Mouse (Mus musculus) left cerebral cortex, postnatal 25 days (tissue): ENCODE measurements at regions not wholly inside any gene's neighbourhood (a gene's known extent, or its start where the extent isn't known, plus 50 kb on each side); places are given as distances from the start of the nearest gene placed in this dataset.

ENCODE experiments used
- DNase-seq, 2 experiments: peaks; one replicate each; pipeline ENCODE4 v3.0.0; 2022; ENCODE audit warnings: low spot score in 2 of 2, mixed read lengths in 1 of 2
- intact Hi-C: fragments of 180-260 bp; cut with DNase I; formaldehyde crosslinking; loops from one replicate; pipeline ENCODE4 v1.15.1; 2025

DNA sequence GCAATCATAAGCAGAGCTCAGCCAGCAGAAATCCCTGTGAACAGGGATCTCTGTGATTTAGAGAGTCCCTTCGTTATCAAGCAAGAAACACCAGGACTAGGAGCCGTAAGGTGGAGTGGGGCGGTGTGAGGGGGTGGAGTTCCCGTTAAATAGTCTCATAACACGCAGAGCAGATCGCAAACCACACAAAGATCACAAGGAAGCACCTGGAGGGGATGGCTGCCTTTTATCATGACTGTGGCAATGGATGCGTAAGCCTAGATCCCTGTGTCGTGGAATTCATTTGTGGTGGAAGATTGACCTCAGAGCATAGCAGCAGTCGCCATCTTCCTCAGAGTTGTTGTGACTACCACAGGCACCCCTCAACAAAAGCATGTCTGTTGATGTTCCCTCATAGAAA is 159.0 kb upstream of the Haao start:
- intact Hi-C loops, result no loop called here
- no peak for DNase-seq

GRCm38 (mm10) chr17:84004237-84004636 is 156.5 kb upstream of the Haao start:
- intact Hi-C loops, result no loop called here
- DNase-seq, result no peak

DNA sequence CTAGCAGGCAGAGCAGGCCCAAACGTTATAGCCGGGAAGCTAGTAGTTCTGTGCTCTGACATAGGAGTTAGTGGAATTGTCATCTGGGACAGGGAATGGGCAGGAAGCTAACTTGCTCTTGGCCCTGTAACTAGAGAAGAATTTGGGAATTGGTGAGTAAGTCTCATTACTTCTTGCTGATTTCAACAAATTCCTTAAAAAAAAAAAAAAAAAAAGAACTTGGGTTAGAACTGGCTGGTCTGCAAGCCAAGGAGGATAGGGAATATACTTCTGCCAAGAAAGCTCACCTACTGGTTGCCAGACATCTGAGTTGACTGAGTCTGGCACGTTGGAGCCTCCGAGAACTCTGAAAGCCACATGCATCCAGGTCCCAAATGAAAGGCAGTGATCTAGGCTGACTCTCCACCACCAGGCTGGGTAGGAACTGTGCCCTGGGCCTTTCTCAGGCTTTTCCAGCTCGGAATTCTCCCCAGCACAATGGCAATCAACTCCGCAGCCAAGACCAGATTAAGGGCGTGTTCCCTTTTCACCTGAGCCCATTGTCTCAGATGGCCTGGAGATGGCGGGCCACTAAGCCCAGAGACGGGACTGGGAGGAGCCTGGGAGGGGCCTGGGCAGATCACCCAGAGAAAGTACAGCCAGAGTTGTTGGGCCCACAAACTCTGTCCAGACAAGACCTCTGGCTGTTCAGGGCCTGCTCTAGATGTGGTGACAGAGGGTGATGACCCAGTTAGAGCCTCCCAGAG is 155.9 kb upstream of the Haao start:
- no peak for DNase-seq
- intact Hi-C loops, result no loop called here

DNA sequence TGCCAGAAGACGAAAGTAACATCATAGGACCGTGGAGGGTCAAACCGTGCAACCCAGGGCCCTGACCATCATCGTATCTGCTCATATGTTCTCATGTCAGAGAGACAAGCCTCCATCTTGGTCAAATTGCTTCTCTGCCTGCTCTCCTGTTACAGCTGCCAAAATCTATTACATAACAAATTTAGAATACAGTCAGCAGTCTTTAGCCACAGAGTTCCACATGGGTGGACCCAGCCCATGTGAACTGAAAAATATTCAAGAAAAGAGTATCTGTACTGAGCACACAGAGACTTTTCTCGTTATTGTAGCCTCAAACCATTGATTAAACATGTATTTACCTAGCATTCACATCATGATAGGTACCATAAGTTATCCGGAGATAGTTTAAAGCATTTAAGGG is 155.2 kb upstream of the Haao start:
- DNase-seq, result no peak
- intact Hi-C loops, result no loop called here

DNA sequence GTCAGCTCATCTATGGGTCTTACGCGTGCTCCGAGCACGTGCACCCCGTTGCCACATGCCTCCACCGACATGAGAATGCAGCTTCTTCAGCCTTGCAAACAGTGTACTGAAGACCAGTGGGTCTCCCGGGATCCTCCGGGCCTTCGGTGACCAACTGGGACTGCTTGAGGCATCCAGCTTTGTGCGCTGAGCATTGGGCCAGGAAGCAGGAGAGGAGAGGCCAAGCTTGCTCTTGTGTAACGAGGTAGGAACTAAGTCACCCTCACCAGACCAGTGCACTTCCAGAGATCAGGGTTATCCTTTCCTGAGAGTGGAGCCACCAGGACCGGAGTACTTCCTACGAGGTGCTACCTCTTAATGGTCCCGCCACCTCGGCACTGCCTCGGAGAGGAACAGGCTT is 154.6 kb upstream of the Haao start:
- DNase-seq, result no peak
- intact Hi-C loops, result no loop called here

DNA sequence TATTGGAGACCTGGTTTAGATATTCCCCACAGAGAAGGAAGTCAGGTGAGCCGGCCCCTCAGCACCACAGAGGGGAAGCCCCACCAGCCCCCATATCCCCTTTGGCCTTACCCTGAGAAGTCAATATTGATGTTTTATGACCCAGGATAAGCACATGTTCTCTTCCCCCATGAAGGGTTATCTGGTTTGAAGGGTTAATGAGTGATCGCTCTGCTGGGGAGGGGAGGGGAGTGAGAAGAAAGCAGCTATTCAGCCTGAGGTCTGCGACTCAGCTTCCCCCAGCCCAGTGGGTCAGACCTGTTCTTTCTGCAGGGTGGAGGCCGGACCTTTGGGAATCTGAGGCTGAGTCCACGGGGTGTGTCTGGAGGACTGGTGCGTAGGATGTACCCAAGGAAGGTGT is 152.4 kb upstream of the Haao start:
- DNase-seq, result no peak
- intact Hi-C loops, result no loop called here

GRCm38 (mm10) chr17:83998972-83999545 is 151.3 kb upstream of the Haao start:
- intact Hi-C loops, result no loop called here
- DNase-seq, result no peak

DNA sequence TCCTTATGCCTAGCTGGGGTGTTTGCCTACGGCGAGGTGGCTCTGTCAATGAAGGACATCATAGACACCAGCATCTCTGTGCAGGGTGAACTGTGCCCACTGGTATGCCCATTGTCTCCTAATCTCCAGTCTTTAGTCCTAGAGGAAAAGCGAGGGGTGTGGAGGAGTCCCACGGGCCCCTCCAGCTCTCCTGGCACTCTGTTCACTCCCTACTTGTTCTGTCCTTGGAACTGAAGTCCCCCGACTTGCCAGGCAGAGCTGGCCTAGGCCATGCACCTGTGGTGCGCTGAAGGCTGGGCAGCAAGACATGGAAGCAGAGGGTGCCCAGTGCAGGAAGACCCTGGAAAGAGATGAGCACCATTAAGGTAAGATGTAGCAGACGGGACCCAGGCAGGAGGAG is 150.6 kb upstream of the Haao start:
- DNase-seq, result no peak
- intact Hi-C loops, result no loop called here

- intact Hi-C loops, result no loop called here
- peak; percentile 28 to 44 for DNase-seq
Measured at GRCm38 (mm10) chr17:83997778-83998177, 150.0 kb upstream of the Haao start.

GRCm38 (mm10) chr17:83993028-83993427 is 145.3 kb upstream of the Haao start:
- intact Hi-C loops, result no loop called here
- DNase-seq, result no peak

GRCm38 (mm10) chr17:83990421-83991365 is 142.9 kb upstream of the Haao start:
- intact Hi-C loops, result no loop called here
- peak in 1 of 2 experiments; percentile 18 for DNase-seq

DNA sequence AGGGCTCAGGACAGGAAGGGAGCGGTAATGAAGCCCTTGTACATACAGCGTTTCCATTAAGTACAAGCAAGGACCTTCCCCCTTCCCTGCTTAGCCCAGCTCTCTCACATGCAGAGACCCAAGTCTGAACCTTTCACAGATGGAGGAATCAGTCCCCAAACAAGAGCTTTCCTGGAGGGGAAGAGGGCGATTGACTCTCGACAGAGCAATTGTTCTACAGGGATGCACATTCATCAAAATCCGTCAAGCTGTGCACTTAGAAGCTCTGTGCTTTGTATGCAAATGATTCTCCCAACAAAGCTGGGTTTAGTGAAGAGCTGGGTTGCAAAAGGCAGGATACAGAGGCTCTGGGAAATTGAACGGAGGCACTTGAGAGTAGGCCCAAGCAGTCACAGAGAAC is 141.1 kb upstream of the Haao start:
- intact Hi-C loops, result no loop called here

GRCm38 (mm10) chr17:83988165-83988564 is 140.4 kb upstream of the Haao start:
- intact Hi-C loops, result no loop called here
- no peak for DNase-seq

More for the DNA sequence above, 141.1 kb upstream of the Haao start:
- DNase-seq, result no peak

- intact Hi-C loops, result no loop called here
- no peak for DNase-seq
Measured at GRCm38 (mm10) chr17:83987683-83988082, 139.9 kb upstream of the Haao start.

DNA sequence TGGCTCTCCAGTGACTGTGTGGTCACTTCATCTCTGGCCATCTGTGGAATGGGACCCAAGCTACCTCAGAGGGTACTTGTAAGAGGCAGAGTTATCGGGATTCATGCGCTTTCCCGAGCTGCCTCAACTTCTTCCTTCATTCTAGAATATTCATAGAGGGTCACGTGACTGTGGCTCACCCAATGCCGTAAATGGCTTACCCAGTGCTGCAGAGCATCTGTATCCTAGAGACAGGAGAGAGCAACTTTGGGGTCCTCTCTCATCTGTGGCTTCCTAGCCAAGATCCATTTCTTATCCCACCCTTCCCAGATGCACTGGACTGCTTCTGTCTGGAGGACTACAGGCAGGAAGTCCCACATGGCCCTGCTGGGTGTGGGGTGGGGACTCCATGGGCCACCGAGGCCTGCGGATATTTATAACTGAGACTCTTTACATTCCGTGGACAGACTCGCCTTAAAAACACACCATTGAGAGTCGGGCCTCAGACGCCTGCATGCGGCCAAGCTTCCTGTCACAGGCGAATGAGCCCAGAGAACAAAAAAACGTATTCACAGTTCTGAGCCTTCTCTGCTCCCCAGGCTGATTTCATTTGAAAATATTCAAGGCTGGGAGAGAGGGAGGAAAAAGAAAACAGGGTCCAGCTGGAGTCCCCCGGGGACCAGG is 138.3 kb upstream of the Haao start:
- peak in 1 of 2 experiments; percentile 35 for DNase-seq

DNA sequence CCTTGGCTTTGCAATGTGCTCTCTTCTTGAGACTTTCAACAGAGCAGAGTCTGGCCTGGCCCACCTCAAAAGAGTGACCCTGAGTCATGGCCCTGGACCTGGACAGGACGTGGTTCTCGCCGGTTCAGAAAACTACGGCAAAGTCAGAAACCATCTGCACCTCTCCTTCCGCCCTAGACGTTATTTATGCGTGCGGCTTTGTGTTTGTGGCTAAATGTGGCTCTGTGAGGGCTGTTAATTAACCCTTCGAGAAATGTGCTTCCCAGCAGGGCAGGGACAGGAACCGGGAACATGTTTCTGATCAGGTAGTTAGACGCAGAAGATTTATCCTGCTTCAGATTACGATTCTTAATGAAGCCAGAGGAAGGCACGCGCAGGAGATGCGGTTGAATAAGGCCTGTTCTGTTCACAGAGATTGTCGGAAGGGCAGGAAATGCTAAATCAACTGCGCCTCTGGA is 137.6 kb upstream of the Haao start:
- intact Hi-C loops, result no loop called here

More for the DNA sequence above, 138.3 kb upstream of the Haao start:
- intact Hi-C loops, result no loop called here

GRCm38 (mm10) chr17:83983837-83984388 is 136.2 kb upstream of the Haao start:
- intact Hi-C loops, result no loop called here

More for the DNA sequence above, 137.6 kb upstream of the Haao start:
- DNase-seq, result no peak

GRCm38 (mm10) chr17:83983070-83983836 is 135.5 kb upstream of the Haao start:
- intact Hi-C loops, result no loop called here
- peak in 1 of 2 experiments; percentile 21 for DNase-seq

More at GRCm38 (mm10) chr17:83983837-83984388, 136.2 kb upstream of the Haao start:
- no peak for DNase-seq

DNA sequence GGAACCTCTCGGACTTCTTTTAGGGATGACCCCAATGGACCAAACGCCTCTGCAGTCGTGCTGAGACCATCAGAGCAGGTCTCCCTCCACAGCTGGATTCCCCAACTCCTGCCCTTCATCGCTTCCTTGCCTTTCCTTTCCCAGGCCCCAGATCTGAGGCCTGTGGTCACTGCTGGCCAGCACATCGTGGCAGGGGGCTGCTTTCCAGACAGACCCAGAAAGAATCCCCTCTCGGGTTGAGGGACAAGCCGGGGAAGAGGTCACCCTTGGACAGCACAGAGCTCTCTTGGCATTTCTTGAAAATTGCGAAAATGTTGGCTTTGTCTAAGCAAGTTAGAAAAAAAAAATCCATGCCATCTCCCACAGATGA is 134.9 kb upstream of the Haao start:
- intact Hi-C loops, result no loop called here
- DNase-seq, result no peak
